Mouse (Mus musculus): ENCODE data around the gene Nupr1.

GRCm38 (mm10) chr7:126679683-126680082 lies 49.0 kb upstream of the Nupr1 start:
- TF ChIP-seq CTCF (conservative IDR thresholded peaks at IDR 0.05; ENCODE audit: low read length) (no peak), NANOG (IDR thresholded peaks at IDR 0.05; ENCODE audit: borderline replicate concordance, low read length) (no peak)
